Mouse (Mus musculus) left cerebral cortex, postnatal 14 days (tissue): ENCODE results near the gene Ube2c. TPM values are rescaled to one million over a fixed set of nuclear protein-coding genes. Genes with fewer than 3 reads are reported as not detected.
A peak's percentile ranks its signal among the peaks of the same experiment; 100 is the strongest.
"Not testable (repeated sequence)": the region's sequence is repeated elsewhere in the genome, so short reads cannot be mapped to it uniquely, and the experiment has no call there.

ENCODE experiments used
- DNase-seq, 2 experiments: peaks; one replicate each; pipeline ENCODE4 v3.0.0; 2021 to 2022; ENCODE audit warnings: low spot score in 2 of 2, mixed read lengths in 1 of 2
- intact Hi-C: fragments of 180-260 bp; cut with DNase I; formaldehyde crosslinking; loops from one replicate; pipeline ENCODE4 v1.15.1; 2025
- total RNA-seq, 2 experiments: library from RNA; stranded (reverse); gene quantifications; 2 replicates each; pipeline ENCODE4 v1.2.3; 2021

Ube2c gene
- total RNA-seq, 2 experiments from 2014 or later, result 2.0 to 3.0 TPM

- intact Hi-C loops, result no loop called here
- peak; percentile 75 to 82 for DNase-seq
Measured at GRCm38 (mm10) chr2:164785481-164786387, 16.0 kb downstream of the Ube2c start, which contains the start of gene Snx21. Gene Snx21, plus strand, starts transcription at chr2:164785823.

- intact Hi-C loops, result no loop called here
- no peak for DNase-seq
Measured at GRCm38 (mm10) chr2:164786388-164786885, 16.7 kb downstream of the Ube2c start.

DNA sequence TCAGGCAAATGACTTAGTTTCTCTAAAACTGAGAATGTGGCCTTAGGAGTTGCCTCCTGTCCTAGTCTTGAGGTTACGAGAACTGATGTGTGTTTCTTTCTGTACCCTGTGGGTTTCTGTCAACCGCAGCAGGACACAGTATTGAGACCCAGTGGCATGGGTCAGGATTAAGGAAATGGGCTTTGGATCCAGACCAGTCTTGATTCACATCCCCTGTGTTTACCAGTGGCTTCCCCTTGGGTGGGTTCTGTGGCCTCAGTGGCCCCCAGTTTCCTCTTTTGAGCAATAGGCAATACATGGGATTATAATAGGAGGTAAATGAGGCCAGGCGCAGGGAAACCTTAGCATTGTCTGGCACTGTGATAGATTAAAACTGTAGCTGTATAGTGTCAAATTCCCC is 17.3 kb downstream of the Ube2c start:
- intact Hi-C loops, result no loop called here
- DNase-seq, result no peak

- intact Hi-C loops, result no loop called here
- DNase-seq, result no peak
Measured at GRCm38 (mm10) chr2:164787779-164788178, 18.1 kb downstream of the Ube2c start.

GRCm38 (mm10) chr2:164788411-164788810 is 18.7 kb downstream of the Ube2c start:
- intact Hi-C loops, result no loop called here
- no peak for DNase-seq

DNA sequence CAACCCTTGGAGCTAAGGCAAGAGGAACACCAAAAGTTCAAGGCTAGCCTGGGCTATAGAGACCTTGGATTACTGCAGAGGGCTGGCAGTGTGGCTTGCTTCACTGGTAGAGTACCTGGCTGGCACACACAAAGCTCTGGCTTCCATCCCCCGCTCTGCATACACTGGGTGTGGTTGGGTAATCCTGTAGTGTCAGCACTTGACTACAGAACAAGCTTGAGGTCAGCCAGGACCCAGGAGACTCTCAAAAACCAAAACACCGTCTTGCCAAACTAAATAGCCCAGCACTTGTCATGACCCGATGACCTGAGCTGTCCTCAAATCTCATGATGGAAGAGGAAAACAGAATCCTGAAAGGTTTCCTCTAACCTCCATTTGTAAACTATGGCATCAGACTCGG is 20.8 kb downstream of the Ube2c start:
- intact Hi-C loops, result no loop called here
- no peak for DNase-seq

DNA sequence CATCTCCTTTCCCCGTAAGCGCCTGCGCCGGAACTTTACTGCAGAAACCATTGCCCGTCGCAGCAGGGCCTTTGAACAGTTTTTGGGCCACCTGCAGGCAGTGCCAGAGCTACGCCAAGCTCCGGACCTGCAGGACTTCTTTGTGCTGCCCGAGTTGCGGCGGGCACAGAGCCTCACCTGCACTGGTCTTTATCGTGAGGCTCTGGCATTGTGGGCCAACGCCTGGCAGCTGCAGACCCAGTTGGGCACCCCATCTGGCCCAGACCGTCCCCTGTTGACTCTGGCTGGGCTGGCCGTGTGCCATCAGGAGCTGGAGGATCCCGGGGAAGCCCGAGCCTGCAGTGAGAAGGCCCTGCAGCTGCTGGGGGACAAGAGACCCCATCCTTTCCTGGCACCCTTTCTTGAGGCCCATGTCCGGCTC is 22.2 kb downstream of the Ube2c start:
- intact Hi-C loops, result no loop called here
- no peak for DNase-seq

DNA sequence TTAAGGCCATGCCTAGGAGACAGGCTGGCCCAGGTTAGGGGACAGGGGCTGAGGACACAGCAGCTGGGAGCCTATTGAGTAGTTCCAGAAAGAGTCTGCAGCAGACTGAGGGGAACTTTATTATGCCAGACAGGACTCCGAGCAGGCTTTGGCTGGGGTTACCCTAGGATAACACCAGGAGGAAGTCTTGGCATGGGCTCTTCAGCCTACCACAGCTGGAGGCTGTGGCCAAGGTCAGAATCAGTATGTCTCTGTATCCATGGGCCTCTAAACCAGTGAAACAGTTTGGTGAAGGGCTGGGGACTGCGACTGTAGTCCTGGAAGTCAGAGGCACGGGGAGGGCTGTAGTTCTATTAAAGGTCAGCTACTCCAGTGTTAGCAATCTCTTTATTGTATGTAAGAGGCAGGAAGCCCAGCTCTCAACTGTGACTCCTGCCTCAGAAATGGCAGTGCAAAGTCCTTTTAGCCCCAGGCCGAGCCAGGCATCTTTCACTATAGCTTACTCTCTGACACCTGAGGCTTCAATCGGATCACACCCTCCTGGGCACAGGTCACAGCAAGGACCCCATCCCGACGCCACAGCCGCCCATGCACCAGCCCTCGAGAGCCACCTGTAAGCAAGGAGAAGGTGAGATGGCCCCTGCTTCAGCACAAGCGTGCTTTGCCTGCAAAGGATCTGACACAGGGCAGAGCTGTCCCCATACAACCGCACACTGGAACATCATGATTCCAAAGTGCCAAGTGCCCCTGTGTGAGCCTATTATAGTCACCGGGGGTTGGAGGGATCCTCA is 22.9 kb downstream of the Ube2c start:
- intact Hi-C loops, result no loop called here

GRCm38 (mm10) chr2:164793236-164793635 is 23.5 kb downstream of the Ube2c start:
- intact Hi-C loops, result no loop called here
- peak; percentile 61 for DNase-seq

More for the DNA sequence above, 22.9 kb downstream of the Ube2c start:
- DNase-seq, result no peak

DNA sequence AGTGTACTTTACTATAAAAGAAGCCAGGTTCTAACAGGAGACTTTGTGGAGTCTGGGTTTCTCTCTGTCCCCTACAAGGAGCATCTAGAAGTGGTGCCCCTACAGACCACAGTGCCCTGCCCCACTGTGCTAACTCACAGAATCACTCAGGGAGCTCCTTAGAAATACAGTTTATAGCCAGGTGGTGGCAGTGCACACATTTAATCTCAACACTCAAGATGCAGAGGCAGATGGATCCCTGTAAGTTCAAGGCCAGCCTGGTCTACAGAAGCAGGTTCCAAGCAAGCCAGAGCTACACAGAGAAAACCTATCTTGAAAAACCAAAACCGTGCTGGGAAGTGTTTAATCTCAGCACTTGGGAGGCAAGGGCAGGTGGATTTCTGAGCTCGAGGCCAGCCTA is 24.1 kb downstream of the Ube2c start:
- DNase-seq, result peak; percentile 16 to 46
- intact Hi-C loops, result no loop called here

- intact Hi-C loops, result no loop called here
- DNase-seq, result peak; percentile 87 to 94
Measured at GRCm38 (mm10) chr2:164794293-164794692, 24.6 kb downstream of the Ube2c start.

GRCm38 (mm10) chr2:164795868-164796267 is 26.2 kb downstream of the Ube2c start:
- intact Hi-C loops, result no loop called here
- DNase-seq, result no peak

GRCm38 (mm10) chr2:164798554-164798953 is 28.9 kb downstream of the Ube2c start:
- intact Hi-C loops, DNase-seq: not testable (repeated sequence)

DNA sequence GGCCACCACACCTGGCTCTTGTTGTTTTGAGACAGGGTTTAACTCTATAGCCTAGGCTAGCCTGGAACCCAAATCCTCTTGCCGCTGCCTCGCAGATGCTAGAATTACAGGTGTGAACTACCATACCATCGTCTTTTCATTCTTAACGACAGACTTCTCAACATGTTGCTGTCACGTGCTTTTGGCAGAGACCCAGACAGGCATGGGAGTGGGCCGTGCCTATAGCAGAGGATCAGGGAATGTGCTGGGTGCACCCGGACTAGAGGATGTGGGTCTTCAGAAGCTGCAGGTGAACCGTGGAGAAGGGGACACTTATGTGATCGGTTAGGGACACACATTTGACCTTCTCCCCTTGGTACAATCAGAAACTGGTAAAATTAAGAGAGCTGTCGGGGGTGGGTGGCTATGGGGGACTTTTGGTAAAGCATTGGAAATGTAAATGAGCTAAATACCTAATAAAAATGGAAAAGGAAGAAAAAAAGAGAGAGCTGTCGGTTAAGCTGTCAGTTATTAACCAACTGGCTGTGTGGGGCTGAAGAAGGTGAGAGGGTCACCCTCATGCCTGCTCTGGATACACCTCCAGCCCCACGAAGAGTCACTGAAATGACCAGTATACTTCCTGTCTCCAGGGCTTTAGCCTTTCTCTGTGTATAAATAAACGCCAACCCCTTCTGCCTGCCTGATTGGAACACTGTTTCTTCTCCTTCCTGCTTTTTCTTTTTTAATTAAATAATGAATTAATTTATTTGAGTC is 30.7 kb downstream of the Ube2c start:
- intact Hi-C loops, result no loop called here
- DNase-seq, result no peak

DNA sequence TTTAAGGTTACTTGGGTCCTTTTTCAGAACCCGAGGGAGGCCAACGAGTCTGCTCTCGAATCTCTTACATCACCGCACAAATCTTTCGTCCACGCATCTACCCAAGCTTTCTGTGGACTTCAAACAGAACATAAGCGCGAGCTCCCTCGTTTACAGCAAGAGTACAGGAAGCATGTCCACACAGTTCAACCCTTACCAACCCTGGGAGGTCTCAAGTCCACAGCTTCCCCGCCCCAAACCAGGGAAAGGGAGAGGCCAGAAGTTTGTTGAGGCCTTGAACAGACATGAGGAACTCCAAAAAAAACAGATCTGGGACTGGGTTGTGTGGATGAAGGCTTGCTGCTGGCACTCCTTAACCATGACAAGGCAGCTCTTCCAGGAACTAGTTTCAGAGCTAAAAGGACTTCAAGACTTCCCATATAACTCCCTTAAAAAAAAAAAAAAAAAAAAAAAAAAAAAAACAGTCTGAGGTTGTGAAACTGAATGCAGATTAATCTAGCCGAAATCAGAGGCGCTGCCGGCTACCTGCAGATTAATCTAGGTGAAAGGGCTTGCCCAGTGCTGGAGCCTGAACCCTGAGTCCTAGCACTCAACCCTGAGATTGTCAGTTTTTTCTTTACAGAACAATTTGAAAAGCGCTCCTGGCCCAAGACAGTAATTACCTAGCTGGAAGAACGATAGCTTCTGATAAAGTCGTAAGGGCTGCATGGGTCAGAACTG is 33.7 kb downstream of the Ube2c start:
- DNase-seq, result no peak
- intact Hi-C loops, result no loop called here

GRCm38 (mm10) chr2:164803921-164804313 is 34.2 kb downstream of the Ube2c start:
- intact Hi-C loops, result no loop called here

DNA sequence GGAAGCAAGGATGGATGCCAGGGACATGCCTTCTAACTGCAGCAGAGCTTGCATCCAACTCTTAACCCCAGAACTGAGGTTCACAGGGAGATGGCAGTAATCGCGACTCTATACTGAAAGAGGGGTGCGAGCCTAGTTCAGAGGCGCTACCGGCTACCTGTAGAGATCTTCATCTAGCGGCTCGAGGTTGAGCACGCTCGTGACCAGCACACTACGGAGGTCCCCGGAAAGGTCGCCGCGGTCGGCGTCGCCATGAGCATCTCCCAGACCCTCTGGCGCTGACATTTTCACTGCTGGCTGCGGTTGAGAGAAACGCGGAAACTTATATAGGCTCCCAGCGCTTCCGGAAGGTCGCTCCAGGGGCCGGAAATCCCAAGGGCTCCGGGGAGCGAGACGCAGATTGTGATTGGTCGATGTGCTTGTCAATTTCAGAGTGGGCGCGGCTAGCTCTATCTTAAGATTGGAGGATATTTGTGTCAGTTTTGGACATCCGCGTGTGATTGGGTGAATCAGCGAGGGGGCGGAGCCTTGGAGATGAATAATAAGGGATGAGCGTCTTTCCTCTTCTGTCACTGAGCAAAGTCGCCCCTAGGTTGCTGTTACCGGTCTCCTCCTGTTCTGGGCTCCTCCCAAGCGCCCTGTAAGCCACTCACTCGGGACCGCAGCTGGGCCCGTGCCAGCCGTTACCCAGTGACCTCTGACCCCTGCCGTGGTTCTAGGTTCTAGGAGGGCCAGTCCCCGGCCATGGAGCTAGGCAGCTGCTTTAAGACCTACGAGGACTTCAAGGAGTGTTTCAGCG is 35.0 kb downstream of the Ube2c start, which contains the start of the genes Acot8 and Zswim3:
Gene Acot8 (minus strand): TSS at position 350 of the 799 bp plus-strand sequence.
Gene Zswim3 (plus strand): TSS at position 566 of the 799 bp plus-strand sequence.
- intact Hi-C loops, result no loop called here
- peak; percentile 99 to 100 for DNase-seq

More at GRCm38 (mm10) chr2:164803921-164804313, 34.2 kb downstream of the Ube2c start:
- no peak for DNase-seq

DNA sequence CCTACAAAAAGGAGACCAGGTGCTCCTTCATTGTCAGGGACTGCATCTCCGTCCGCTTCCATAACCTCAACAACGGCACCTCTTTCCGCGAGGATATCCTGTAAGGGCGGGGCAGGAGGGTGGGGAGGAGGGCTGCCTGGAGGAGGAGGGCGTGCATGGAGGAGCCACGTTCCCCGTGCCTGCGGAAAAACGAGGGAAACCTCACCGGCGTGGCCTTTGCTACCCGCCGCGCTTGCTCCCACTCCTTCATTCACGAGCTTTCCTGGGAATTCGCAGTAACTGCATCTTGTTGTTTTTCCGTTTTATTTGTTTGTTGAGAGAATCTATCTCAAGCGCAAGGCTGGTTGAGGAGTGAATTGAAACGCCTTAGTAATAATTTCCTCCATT is 35.6 kb downstream of the Ube2c start:
- intact Hi-C loops, result no loop called here
- DNase-seq, result peak in 1 of 2 experiments; percentile 28
